Mouse (Mus musculus) G1E-ER4 (cell line): ENCODE data around the gene Net1. TPM values are rescaled to one million over a fixed set of nuclear protein-coding genes. Genes with fewer than 3 reads are reported as not detected.

Experiments used
- GATA1 ChIP-seq: IDR thresholded peaks from one replicate; pipeline ENCODE4 v1.8.0; 2012; ENCODE audit warnings: low read length, inconsistent platforms
- polyA plus RNA-seq: library from polyadenylated mRNA; stranded (reverse); fragments of >175 nt; gene quantifications from 2 replicates; pipeline ENCODE4 v1.2.3, GENCODE M21; 2012

Net1 gene
- polyA plus RNA-seq, 1 experiment: 65.4 TPM

DNA sequence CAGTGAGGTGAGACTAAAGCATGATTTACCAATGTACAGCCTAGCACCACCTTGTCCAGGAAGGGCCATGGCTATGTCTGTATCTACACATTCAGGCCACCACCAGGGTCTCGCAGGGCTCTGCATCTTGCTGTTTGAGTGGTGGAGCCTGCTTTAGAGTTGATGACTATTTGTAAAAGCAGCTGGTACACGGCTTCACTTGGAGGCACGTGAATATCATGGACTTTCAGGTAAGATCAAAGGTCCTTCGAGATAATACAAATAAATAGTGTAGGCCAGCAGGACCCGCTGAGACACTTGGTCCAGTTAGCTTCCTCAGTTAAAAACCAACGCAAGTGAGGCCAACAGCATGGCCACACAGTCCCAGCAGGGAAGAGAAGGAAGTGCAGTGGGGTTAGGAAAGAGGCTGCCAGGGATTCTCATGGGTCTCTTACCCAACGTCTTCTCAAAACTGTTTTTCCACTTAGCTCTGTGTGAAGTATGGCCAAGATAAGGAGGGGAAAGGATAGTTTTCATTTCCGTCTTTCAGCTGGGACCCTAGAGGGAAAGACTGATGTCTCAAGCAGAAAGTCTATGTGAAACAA, 22.5 kb downstream of the Net1 start:
- TF ChIP-seq GATA1: no peak

DNA sequence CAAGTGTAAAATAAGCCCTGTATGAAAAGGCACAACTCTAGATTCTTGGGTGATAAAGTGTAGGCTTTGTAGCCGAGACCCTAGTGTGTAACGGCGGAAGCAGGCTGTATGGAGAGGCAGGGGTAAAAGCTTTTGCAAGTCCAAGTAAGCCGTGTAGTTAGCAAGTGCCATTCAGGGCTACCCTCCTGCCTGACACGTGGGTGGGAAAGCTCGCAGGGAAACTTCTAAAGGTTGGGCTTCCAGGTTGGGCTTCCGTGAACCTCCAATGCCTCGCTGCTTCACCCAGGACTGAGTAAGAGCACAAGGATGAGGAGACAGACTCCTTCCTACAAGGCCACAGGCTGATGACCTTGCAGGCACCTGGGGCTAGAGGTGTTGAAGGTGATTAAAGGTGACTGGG, 23.5 kb downstream of the Net1 start:
- TF ChIP-seq GATA1: no peak

DNA sequence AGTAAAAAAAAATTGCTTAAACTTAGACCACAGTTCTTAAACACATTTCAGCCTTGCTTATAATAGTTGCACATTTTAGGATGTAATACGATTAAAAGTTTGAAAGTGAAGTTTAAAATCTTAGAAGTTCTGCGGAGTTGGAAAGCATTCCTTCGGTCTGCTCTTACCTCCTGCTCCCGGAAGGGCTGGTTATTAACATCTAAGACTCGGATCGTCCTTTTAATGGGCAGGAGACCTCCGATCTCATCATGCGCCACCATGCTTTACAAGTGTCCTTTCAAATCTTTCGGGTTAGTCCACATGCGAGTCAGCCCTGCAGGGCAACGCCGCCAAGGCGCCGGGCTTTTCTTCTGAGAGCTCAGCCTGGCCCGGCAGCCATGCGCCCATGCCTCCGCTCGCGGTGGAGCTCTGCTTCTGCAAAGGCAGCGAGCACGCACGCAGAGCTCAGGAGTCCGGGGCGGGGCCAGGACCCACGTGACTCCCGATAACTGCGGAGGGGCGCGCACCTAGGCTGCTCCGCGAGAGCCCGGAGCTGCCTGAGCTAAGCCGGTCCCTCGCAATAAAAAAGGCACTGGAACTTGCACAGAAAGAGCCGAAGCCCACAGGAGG, 24.8 kb downstream of the Net1 start:
- TF ChIP-seq GATA1: no peak

GRCm38 (mm10) chr13:3892601-3893000, 25.4 kb downstream of the Net1 start:
- no peak for TF ChIP-seq GATA1

- TF ChIP-seq GATA1: no peak
These were observed 26.4 kb downstream of the Net1 start for GRCm38 (mm10) chr13:3891479-3892087.

- TF ChIP-seq GATA1: no peak
These were observed 28.0 kb downstream of the Net1 start for GRCm38 (mm10) chr13:3890061-3890460.

DNA sequence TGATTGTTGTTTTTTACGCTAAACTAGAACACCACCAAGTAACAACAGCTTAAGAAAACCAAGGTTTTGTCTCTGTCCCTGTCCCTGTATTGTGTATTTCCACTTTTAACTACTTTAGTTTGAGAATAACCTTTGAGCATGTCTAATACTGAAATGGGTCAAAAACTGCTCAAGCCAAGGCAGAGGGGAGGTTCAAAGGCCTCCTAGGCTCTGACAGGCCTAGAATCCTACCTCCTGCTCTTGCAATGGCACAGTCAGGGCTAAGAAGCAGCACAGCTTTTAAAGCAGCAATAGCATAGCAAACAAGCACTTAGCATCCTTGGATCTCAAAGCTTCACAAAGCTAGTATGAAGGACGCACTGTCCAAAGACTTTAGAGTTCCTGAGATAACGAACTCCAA, 28.9 kb downstream of the Net1 start:
- no peak for TF ChIP-seq GATA1

DNA sequence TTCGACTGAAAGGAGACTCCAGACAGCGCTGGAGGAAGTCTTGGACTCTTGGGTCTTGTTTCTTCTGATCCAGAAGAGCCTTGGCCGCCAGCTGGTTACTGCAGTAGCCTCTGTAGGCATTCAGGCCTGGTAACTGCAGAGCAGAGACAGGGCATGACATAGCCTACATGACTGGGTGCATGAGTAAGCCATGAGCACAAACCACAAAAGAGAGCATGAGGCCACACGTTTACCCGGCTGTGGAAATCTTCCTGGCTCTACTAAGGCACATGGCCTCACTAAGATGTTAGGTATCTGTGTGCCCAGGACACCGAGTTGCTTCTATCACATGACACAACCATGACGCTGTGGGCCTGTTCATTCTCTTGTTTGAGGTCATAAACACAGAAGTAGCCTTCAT, 31.4 kb downstream of the Net1 start:
- no peak for TF ChIP-seq GATA1

DNA sequence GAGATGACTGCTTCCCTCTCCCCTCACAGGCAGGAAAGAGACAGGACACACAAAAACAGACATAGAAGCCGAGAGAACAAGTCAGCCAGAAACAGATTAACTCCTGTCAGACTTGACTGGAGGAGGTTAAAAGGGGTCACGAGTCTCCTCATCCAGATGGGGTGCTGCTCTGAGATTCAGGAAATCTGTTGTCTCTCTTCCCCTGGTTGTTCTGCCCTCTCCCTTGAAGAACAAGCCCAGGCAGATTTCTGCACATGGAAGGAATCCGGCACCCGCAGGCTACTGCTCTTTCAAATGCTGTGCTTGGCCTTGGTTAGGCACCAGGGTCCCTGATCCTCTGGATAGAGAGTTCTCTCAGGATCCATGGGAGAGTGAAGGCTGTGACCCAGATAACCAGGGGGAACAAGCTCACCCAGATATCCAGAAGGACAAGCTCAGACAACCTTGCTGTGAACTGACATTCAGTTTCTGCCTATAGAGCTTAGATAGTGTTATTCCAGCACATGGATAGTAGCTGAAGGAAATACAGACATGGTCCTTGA, 40.3 kb downstream of the Net1 start:
- no peak for TF ChIP-seq GATA1

- no peak for TF ChIP-seq GATA1
These were observed 40.8 kb downstream of the Net1 start for GRCm38 (mm10) chr13:3877185-3877584.

- TF ChIP-seq GATA1: no peak
These were observed 41.6 kb downstream of the Net1 start for GRCm38 (mm10) chr13:3876448-3876847.

- TF ChIP-seq GATA1: no peak
These were observed 45.2 kb downstream of the Net1 start for GRCm38 (mm10) chr13:3872832-3873231.

DNA sequence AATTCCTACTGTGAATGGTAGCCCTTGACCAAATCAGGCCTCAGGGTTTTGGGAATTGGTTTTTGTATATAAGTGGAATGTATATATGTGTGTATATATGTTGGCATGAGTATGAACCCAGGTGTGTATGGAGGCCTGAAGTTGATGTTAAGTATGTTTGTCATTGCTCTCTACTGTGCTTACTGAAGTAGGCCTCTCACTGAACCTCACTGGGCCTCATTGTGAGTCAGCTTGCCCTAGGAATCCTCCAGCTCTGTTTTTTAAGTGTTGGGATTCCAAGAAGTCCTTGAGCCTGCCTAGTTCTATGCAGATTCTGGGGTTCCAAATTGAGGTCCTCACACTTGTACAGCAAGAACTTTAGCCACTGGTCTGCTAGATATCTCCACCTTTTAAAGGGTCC, 48.1 kb downstream of the Net1 start:
- TF ChIP-seq GATA1: no peak

- no peak for TF ChIP-seq GATA1
These were observed 50.9 kb downstream of the Net1 start for GRCm38 (mm10) chr13:3867158-3867557.

- TF ChIP-seq GATA1: no peak
These were observed 51.5 kb downstream of the Net1 start for GRCm38 (mm10) chr13:3866355-3867052.

GRCm38 (mm10) chr13:3865648-3866354, 52.2 kb downstream of the Net1 start:
- no peak for TF ChIP-seq GATA1
